Mouse (Mus musculus) gastrocnemius, adult 2 months (tissue): Measurements from ENCODE around the gene Gtpbp4. TPM values are rescaled to one million over a fixed set of nuclear protein-coding genes. Genes with fewer than 3 reads are reported as not detected.
"Not testable (repeated sequence)": the region's sequence is repeated elsewhere in the genome, so short reads cannot be mapped to it uniquely, and the experiment has no call there.

ENCODE experiments used
- DNase-seq: peaks from one replicate; pipeline ENCODE4 v3.0.0; 2022
- H3K27ac ChIP-seq: fragments of 200-600 bp; 2 replicates; pipeline ENCODE4 v1.8.1; 2022; ENCODE audit warnings: mild to moderate bottlenecking
- H3K4me3 ChIP-seq: fragments of 200-600 bp; 2 replicates; pipeline ENCODE4 v1.8.1; 2022; ENCODE audit warnings: mild to moderate bottlenecking, moderate library complexity
- CTCF ChIP-seq: fragments of 200-600 bp; IDR thresholded peaks from 2 replicates; pipeline ENCODE4 v1.8.1; 2022; ENCODE audit warnings: antibody characterized with exemption, mild to moderate bottlenecking, moderate library complexity
- intact Hi-C: fragments of 180-260 bp; cut with DNase I; formaldehyde crosslinking; loops from one replicate; pipeline ENCODE4 v1.15.1; 2025
- total RNA-seq, 2 experiments: library from RNA; stranded (reverse); gene quantifications; 2 replicates each; pipeline ENCODE4 v1.2.3; 2021

Gtpbp4 gene
- total RNA-seq, 2 experiments from 2014 or later = 39.4 to 43.7 TPM

DNA sequence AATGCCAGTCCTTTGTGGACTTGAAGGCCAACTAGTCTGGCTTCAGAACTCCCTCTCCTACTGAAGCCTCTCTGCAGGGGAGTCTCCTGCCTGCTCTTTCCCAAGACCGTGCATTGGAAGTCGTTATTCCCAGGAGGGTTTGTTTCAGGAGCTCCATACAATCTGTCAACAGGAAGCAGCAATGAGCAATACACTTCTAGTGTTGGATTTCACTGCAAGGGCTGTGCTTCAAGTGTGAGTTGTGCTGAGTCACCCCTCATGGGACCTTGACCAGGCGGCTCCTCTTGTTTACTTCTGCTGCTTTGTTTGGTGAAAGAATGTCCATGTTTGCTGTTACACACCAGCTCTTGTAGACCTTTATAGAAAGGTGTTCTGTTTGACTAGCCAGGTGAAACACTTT is 18.5 kb upstream of the Gtpbp4 start:
- H3K27ac ChIP-seq = no peak overlapping the region
- DNase-seq = no peak
- TF ChIP-seq CTCF = no peak
- H3K4me3 ChIP-seq = no peak overlapping the region
- intact Hi-C loops = no loop called here

DNA sequence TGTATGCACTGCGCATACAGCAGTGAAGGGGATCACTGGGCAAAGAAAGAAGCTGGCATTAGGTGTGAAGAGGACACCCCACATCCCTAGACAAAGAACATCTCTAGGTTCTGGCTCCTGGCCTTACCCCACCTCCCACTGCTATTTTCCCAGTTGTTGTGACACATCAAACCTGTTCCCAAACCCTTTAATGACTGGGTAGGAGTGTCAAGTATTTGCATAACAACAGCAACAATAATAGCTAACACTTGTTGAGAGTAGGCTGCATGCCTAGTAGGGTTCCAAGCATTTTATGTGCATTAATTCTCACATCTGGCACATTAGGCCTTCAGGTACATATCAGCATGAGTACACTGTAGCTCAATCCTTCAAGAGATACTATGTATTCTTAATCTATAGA is 17.6 kb upstream of the Gtpbp4 start:
- intact Hi-C loops = no loop called here
- Histone ChIP-seq H3K4me3 (no peak overlapping the region), H3K27ac (no peak overlapping the region)
- no peak for TF ChIP-seq CTCF
- DNase-seq = no peak

DNA sequence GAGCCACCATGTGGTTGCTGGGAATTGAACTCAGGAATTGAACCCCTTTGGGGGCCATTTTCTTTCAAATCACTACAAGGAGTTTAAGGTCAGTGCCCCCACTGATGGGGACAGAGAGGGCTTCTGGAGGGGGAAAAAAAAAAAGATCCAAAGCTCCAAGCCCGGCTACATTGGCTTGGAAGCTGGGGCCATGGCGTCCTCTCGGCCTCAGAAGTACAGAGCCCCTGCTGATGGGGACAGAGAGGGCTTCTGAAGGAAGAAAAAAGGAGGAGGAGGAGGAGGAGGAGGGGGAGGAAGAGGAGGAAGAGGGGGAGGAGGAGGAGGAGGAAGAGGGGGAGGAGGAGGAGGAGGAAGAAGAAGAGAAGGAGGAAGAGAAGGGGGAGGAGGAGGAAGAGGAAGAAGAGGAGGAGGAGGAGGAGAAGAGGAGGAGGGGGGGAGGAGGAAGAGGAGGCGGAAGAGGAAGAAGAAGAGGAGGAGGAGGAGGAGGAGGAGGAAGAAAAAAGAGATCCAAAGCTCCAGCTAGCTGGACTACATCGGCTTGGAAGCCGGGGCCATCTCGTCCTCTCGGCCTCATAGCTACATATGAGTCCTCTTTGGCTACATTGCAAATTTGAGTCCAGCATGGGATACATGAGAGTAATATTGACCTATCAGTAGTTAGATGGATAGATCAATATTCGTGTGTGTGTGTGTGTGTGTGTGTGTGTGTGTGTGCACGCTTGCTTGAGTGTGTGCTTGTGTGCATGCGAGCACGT is 15.9 kb upstream of the Gtpbp4 start:
- no peak for TF ChIP-seq CTCF
- intact Hi-C loops = no loop called here
- Histone ChIP-seq H3K27ac (no peak overlapping the region), H3K4me3 (no peak overlapping the region)
- peak; percentile 84 for DNase-seq

DNA sequence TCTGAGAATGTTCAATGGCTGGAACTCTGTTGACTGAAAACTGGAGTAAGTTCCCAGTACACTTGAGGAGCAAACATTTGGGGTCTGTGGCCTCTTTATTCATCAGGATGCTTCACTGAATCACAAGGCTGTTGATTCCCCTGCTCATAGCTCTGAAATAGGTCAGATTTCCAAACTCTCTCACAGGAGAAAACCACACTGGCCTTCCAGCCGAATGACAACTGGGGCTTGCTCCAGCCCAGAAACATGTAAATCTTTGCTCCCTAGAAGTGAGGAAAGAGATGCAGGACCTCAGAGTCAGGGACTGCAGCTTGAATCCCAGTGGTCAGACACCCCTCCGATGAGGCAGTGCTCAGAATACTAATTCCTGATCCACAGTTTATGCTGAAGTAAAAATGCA is 7.4 kb upstream of the Gtpbp4 start:
- H3K4me3 ChIP-seq = no peak overlapping the region
- H3K27ac ChIP-seq = no peak overlapping the region
- DNase-seq = no peak
- no peak for TF ChIP-seq CTCF
- intact Hi-C loops = no loop called here

DNA sequence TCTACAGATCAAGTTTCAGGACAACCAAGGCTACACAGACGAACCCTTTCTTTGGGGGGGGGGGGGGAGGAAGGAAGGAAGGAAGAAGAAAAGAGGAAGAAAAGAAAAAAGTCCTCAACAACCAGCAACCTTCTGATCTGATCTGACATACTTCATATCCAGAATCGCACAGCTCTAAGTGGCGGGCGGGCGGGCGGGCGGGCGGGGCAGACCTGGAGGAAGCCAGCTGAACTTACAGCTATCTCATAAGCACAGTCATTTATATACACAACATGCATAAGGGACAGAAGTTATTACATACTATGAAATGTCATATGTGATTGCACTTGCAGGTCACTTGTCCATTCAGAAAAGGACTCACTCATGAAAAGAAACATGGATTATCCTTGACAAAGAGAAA is 3.6 kb upstream of the Gtpbp4 start:
- intact Hi-C loops = loop anchor here (5.0 to 10.0 kb wide), 3 partner anchors 112 to 165 kb away; partner anchors contain the start of genes Idi1 and Wdr37
- Histone ChIP-seq H3K4me3 (no peak overlapping the region), H3K27ac (no peak overlapping the region)
- DNase-seq = no peak
- TF ChIP-seq CTCF = no peak

DNA sequence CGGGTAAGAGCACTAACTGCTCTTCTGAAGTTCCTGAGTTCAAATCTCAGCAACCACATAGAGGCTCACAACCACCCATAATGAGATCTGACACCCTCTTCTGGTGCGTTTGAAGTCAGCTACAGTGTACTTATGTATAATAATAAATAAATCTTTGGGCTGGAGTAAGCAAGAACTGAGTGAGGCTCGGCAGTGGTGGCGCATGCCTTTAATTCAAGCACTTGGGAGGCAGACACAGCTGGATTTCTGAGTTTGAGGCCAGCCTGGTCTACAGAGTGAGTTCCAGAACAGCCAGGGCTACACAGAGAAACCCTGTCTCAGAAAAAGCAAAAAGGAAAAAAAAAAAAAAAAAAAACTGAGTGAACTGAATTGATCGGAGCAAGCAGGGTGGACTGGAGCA is 1.3 kb upstream of the Gtpbp4 start:
- H3K27ac ChIP-seq = not testable (repeated sequence)

DNA sequence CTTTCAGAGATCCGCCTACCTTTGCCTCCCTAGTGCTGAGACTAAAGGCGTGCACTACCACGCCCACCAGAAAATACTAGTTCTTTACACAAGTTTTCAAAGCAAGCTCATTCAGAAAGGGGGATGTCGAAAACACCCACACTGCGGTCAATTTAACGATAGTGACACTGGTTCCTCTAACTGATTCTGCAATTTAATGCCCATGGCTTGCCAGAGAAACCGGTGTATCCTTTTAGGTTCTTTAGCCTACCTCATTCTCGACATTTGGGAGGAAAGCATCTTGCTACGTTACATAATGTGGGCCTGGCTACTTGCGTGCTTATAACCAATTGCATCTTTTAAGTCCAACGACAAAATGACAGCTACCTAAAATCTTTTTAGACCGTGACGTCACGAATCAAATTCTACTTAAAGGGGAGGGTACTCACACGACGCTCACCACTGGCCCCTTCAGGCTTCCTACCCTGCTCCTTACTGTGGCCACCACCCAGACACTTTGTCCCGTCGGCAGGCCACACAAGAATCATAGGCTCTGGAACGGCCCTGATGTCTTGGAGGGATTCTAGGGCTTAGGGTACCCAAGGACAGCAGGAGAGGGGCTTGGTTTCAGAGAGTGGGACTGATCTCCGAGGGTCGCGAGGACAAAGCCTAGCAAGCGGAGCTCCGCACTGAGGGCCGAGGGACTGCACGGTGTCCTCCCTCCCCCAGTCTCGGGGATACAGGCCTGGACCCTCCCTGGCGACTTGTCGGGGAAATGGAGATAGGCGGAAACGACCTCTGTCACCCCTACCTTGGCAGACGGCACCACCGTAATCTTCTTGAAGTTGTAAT is 509 bp downstream of the Gtpbp4 start:
- intact Hi-C loops = loop anchor here (5.0 to 10.0 kb wide), 3 partner anchors 108 to 169 kb away; partner anchors contain the start of genes Idi1 and Wdr37
- peak overlapping the region; percentile 97 for H3K27ac ChIP-seq
- TF ChIP-seq CTCF = no peak

More for the DNA sequence above, 1.3 kb upstream of the Gtpbp4 start:
- not testable (repeated sequence) for DNase-seq, H3K4me3 ChIP-seq
- intact Hi-C loops = loop anchor here (5.0 to 10.0 kb wide), 3 partner anchors 110 to 168 kb away; partner anchors contain the start of genes Idi1 and Wdr37

DNA sequence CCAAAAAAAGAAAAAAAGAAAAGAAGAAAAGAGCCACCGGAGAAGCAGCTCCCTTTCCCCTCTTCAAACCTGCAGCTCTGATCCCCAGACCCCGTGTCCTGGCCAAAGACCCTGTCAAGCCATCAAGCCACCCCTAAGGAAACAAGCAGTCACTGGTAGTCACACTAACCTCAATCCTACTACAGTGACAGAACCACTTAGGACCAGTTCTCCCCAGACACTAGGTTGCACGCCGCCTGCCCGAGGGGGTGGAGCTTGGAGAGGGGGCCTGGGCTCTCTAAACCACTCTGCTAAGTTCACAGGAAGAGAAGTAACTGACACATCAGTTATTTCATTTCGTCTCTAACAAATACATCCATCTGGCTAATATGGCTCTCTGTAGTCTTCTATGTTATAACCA is 3.7 kb downstream of the Gtpbp4 start:
- no peak overlapping the region for H3K27ac ChIP-seq
- intact Hi-C loops = loop anchor here (10.0 kb wide), 1 partner anchor 173 kb away; no protein-coding TSS in a partner anchor
- H3K4me3 ChIP-seq = no peak overlapping the region
- no peak for DNase-seq
- no peak for TF ChIP-seq CTCF

More for the DNA sequence above, 509 bp downstream of the Gtpbp4 start:
- no peak for DNase-seq
- H3K4me3 ChIP-seq = peak overlapping the region; percentile 88

DNA sequence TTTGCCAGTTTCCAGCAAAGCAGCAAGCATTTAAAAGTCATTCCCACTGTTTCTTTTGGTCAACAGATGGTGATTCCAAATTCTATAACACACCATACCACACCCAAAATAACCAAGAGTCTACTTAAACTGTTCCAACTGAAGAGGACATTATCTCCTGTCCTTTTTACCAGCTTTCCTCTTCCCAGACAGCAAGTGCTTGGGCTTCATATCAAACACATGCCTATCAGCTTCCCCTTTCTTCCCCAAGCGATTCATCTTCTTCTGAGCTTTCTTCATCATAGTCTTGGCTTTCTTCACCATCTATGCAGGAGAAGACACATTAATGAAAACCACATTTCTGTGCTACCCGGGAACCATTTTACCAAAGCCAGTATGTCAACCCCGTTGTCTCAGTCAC is 22.9 kb downstream of the Gtpbp4 start:
- no peak for DNase-seq
- H3K27ac ChIP-seq = no peak overlapping the region
- TF ChIP-seq CTCF = no peak
- intact Hi-C loops = no loop called here
- no peak overlapping the region for H3K4me3 ChIP-seq

DNA sequence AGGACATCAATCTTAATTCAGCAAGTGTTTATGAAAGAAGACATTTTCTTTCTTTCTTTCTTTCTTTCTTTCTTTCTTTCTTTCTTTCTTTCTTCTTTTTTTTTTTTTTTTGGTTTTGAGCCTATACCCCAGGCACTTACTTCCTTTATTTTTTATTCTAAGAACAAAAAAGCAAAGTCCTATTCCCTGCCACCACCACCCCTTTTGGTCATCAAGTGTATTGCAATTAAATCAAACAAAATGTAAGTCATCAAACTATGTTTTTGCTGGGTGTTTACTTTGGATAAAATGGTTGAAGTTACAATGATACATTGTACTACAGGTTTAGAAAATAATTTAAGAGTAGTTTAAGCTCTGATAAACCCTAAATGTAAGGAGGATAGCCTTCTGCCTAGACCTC is 23.5 kb downstream of the Gtpbp4 start:
- TF ChIP-seq CTCF = peak; percentile 9; the same call in 1 of the 2 replicates
- intact Hi-C loops = no loop called here
- no peak overlapping the region for H3K27ac ChIP-seq

DNA sequence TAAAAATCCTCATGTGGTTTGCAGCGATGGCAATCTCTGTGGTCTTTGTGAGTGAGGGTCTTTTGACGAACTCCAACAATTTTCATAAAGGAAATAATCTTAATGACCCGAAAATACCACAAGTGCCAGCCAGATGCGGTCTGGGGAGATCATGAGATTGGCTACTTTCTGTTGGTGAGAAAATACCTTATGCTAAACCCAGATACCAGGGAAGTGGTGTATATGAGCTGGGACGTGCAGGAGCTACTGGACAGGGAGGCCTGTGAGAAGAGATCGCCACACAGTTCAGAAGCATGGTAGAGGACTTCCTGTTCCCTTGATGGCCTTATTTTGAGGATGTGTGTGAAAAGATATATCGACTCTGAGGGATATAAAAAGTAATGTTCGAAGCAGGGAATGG is 28.1 kb downstream of the Gtpbp4 start:
- no peak overlapping the region for H3K27ac ChIP-seq
- no peak overlapping the region for H3K4me3 ChIP-seq
- no peak for TF ChIP-seq CTCF
- DNase-seq = no peak
- intact Hi-C loops = no loop called here

More for the DNA sequence above, 23.5 kb downstream of the Gtpbp4 start:
- no peak overlapping the region for H3K4me3 ChIP-seq
- DNase-seq = no peak

DNA sequence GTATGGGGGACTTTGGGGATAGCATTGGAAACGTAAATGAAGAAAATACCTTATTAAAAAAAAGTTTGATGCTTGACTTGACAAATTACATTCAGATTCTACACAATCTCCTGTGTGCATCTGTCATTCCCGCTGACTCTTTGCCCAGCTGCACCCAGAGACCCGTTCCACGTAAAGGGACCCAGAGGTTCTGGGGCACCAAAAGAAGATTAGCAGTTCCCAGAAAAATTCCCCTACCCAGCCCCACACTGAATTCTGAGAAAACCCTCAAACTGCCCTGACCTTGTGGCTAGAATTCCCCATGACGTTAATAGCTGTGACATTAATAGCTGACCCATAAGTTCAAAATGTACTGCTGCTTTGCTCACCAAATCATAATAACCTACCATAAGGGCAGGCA is 30.7 kb downstream of the Gtpbp4 start:
- intact Hi-C loops = no loop called here
- no peak for TF ChIP-seq CTCF
- no peak for DNase-seq
- H3K4me3 ChIP-seq = no peak overlapping the region
- H3K27ac ChIP-seq = no peak overlapping the region

DNA sequence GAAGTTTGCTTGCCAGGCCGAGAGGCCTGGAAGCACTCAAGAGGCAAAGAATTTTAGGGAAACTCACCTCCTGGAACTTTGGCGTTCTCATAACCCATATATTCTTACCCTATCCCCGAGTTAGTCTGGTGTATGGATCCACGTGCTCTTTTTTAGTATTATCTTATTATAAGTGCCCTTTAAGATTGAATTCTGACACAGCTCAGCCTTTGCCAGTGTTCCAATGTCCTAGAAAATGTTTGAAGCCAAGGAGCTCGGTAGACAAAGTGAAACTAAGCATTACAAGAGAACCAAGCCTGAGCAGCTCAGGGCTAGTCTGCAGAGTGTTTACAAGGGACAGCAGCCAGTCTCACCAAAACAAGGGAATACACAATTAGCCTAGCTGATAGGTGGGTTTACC is 33.6 kb downstream of the Gtpbp4 start:
- peak overlapping the region; percentile 48 for H3K27ac ChIP-seq
- DNase-seq, intact Hi-C loops: not testable (repeated sequence)
- peak overlapping the region; percentile 38 for H3K4me3 ChIP-seq

DNA sequence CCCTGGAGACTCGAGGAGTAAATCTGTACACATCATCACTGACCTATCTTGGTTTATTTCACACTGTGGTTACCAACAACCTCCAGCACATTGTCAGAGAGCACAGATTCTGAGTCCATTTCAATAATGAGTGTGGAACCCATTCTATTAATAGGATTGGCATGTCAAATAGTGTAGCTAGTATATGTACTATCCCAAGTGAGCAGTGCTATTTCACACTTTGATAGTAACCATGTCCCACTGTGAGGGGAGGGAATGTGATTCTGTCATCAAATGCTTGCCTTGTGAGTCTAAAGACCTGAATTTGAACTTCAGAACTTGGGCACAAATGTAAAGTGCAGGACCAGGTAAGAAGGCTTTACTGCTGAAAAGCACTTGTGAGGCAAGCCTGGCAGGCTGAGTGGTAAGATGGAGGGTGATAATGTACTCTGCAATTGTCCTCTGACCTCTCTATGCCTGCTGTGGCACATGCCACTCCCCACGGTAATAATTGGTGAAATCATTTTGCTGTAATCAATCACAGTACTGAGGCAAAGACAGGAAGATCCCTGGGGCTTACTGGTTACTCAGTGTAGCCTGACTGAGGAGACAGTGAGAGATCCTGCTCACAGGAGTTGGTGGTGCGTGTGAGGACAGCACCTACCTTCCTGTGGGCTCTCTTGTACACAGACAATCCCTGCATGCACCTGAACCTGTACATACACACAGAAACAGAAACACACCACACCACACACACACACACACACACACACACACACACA is 34.6 kb downstream of the Gtpbp4 start:
- intact Hi-C loops, DNase-seq, H3K27ac ChIP-seq: not testable (repeated sequence)

DNA sequence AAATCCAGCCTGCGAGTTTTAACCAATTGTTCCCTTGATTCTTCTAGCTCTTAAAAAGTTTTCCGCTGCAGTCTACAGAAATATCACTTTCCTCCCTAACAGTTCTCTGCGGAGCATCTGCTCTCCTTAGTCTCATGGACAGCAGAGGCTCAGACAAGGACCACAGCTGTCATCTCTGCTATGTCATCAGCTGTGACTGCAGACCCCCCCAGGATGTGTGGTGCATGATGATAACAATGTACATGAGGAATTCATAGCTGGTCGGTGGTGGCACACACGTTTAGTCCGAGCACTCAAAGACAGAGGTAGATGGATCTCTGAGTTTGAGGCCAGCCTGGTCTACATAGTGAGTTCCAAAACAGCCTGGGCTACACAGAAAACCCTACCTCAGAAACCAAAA is 36.3 kb downstream of the Gtpbp4 start:
- H3K4me3 ChIP-seq, intact Hi-C loops, H3K27ac ChIP-seq, DNase-seq: not testable (repeated sequence)

More for the DNA sequence above, 34.6 kb downstream of the Gtpbp4 start:
- not testable (repeated sequence) for H3K4me3 ChIP-seq

DNA sequence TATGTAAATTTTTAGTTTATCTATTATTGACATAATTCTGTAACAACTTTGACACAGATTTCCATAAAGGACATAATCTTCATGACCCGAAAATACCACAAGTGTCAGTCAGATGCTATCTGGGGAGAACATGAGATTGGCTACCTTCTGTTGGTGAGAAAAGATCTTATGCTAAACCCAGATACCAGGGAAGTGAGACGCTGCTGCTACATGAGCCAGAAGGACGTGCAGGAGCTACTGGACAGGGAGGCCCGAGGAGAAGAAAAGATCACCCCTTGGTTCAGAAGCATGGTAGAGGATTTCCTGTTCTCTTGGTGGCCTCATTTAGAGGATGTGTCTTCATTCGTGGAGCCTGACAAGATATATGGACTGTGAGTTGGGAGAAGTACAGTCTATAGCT is 36.8 kb downstream of the Gtpbp4 start:
- intact Hi-C loops, DNase-seq: not testable (repeated sequence)

DNA sequence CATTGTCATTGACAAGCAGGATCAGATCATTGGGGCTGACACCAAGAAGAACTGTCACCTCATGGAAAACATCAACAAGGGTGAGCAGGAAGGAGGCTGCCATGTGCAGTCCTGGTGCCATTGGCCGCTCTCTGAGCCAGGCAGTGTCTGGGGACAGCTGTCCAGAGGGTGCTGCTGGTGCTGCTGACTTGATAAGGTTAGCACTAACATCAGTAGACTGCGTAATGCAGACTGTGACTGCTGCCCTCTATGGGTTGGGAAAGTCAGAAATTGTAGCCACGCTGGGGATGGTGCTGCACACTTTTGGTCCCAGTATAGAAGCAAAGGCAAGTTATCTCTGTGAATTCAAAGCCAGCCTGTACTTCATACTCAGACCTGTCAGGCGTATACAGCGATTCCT is 39.0 kb downstream of the Gtpbp4 start:
- H3K4me3 ChIP-seq, DNase-seq, H3K27ac ChIP-seq, intact Hi-C loops: not testable (repeated sequence)

More for the DNA sequence above, 36.8 kb downstream of the Gtpbp4 start:
- not testable (repeated sequence) for H3K27ac ChIP-seq, H3K4me3 ChIP-seq
